Mouse (Mus musculus) adrenal gland, adult 10 weeks (tissue): ENCODE results near the gene Tex19.2. TPM values are rescaled to one million over a fixed set of nuclear protein-coding genes. Genes with fewer than 3 reads are reported as not detected.

Source experiments
- polyA plus RNA-seq: library from polyadenylated mRNA; stranded (reverse); fragments of 350-450 nt; fragmentation: Illumina TruSeq; extraction: RNeasy Lipid Tissue Mini Kit (QIAGEN cat#74804); gene quantifications from one replicate; pipeline ENCODE4 v1.2.3, GENCODE M21; 2014; ENCODE audit warnings: low read depth, low replicate concordance

The Tex19.2 gene
- not detected for polyA plus RNA-seq

GRCm38 (mm10) chr11:121118577-121118976, at the start of gene Tex19.2:
Gene Tex19.2, minus strand, starts transcription at chr11:121118677.

GRCm38 (mm10) chr11:121159971-121160370, 41.5 kb upstream of the Tex19.2 start, which contains the start of gene Uts2r:
Gene Uts2r, plus strand, starts transcription at chr11:121160271.

GRCm38 (mm10) chr11:121145865-121146264, 27.4 kb upstream of the Tex19.2 start, which contains the start of gene Tex19.1:
Gene Tex19.1, plus strand, starts transcription at chr11:121146143.

GRCm38 (mm10) chr11:121081120-121081519, 37.4 kb downstream of the Tex19.2 start, which contains the start of gene Sectm1a:
Gene Sectm1a, minus strand, starts transcription at chr11:121081220.

Other genes with a start within 250 kb of the Tex19.2 start
- 1.2 TPM for gene Ccdc57, start 185.8 kb downstream of the Tex19.2 start, polyA plus RNA-seq
- gene Slc16a3, start 170.2 kb downstream of the Tex19.2 start, polyA plus RNA-seq, result 0.12 TPM
- gene Csnk1d, start 127.3 kb downstream of the Tex19.2 start, polyA plus RNA-seq, result 73.3 TPM
- not detected for gene Cd7, start 79.3 kb downstream of the Tex19.2 start, polyA plus RNA-seq
- gene Sectm1b, start 55.1 kb downstream of the Tex19.2 start, polyA plus RNA-seq, result not detected
- not detected for gene Sectm1a, start 37.5 kb downstream of the Tex19.2 start, polyA plus RNA-seq
- not detected for gene Tex19.1, start 27.5 kb upstream of the Tex19.2 start, polyA plus RNA-seq
- gene Uts2r, start 41.6 kb upstream of the Tex19.2 start, polyA plus RNA-seq, result not detected
- gene Hexdc, start 85.8 kb upstream of the Tex19.2 start, polyA plus RNA-seq, result 6.6 TPM
- gene Ogfod3, start 86.0 kb upstream of the Tex19.2 start, polyA plus RNA-seq, result 3.3 TPM
- 11.7 TPM for gene Cybc1, start 110.6 kb upstream of the Tex19.2 start, polyA plus RNA-seq
- 12.0 TPM for gene Narf, start 118.6 kb upstream of the Tex19.2 start, polyA plus RNA-seq
- gene Foxk2, start 141.3 kb upstream of the Tex19.2 start, polyA plus RNA-seq, result 25.8 TPM
- 97.2 TPM for gene Wdr45b, start 235.8 kb upstream of the Tex19.2 start, polyA plus RNA-seq